Mouse (Mus musculus) brain, embryonic 14.5 days (tissue): ENCODE measurements at regions not wholly inside any gene's neighbourhood (a gene's known extent, or its start where the extent isn't known, plus 50 kb on each side); places are given as distances from the start of the nearest gene placed in this dataset.

Source experiments
- CTCF ChIP-seq: fragments of 200-500 bp; IDR thresholded peaks from 2 replicates; pipeline ENCODE4 v1.5.1; 2012; ENCODE audit warnings: inconsistent platforms, mild to moderate bottlenecking, moderate library complexity, borderline replicate concordance; ENCODE audit not compliant: insufficient read depth, insufficient read length; ENCODE audit errors: extremely low read depth
- POLR2A ChIP-seq: fragments of 200-500 bp; IDR thresholded peaks from 2 replicates; pipeline ENCODE4 v1.6.1; 2012; ENCODE audit warnings: mild to moderate bottlenecking, inconsistent platforms, borderline replicate concordance; ENCODE audit not compliant: poor library complexity, insufficient read depth, insufficient read length, severe bottlenecking; ENCODE audit errors: extremely low read depth

DNA sequence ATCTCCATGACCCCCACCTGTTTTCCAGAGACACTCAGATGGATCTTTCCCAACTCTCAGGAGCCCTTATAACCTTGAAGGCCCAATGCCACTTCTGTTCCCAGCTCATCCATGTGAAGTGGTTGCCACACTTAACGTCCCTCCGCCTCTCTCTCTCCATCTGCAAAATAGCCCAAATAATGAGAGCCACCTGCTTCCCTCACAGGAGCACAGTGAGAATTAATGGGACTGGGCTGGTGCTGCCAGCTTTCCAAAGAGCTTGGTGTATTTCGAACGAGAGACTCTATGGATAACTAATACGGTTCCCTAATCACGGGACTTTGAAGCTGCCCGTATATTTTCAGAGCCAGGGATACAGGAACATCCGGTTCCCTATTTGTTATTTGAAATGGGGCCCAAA is 159.8 kb upstream of the 1700066M21Rik start:
- TF ChIP-seq POLR2A: no peak
- no peak for TF ChIP-seq CTCF
